Mouse (Mus musculus): ENCODE data around the gene Dctpp1. TPM values are rescaled to one million over a fixed set of nuclear protein-coding genes. Genes with fewer than 3 reads are reported as not detected.

Dctpp1 gene
- polyA plus RNA-seq, 1 experiment: 62.1 TPM

DNA sequence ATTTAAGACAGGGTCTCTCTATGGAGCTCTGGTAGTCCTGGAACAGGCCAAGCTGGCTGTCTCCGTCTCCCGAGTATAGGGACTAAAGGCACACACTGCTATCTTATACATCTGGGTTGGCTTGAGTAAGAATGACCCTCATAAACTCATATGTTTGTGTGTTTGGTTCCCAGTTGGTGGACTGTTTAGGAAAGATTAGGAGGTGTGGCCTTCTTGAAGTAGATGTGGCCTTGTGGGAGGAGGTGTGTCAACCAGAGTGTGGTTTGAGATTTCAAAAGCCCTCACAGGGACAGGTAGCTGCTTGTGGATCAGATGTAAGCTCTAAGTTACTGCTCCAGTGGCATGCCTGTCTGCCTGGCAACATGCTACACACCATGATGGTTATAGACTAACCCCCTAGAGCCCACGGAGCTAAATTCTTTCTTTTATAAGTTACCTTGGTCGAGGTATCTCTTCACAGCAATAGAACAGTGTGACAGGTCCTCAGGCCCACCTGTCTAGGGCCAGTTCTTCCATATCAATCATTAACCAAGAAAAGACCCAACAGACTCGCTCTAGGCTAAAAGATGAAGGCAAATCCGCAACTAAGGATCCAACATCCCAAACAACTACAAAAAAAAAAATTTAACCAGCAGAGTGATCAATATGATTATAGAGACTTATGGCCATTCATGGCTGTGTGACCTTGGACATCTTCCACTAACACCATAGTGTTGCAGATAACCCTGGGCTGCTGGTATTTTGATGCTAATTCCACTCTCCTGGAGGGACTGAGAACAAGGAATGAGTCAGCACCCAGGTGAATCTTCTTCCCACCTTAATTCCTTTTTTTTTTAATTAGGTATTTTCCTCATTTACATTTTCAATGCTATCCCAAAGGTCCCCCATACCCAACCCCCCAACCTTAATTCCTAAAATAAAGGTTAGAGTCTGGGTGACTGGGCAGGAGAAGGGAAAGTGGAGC is 36.7 kb downstream of the Dctpp1 start:
- Histone ChIP-seq H3K27ac (ENCODE audit: insufficient read depth, low read depth, low read length) (no peak overlapping the region), H3K27me3 (ENCODE audit: control insufficient read depth, insufficient read depth, low read length) (no peaks in the 10 kb centered on the region), H3K4me3 (ENCODE audit: low read depth, low read length) (no peak overlapping the region), H3K4me1 (ENCODE audit: control insufficient read depth, insufficient read depth, insufficient read length, low read length) (peaks cover 5% of the 10 kb centered on the region; the same call in 1 of the 2 replicates), H3K36me3 (ENCODE audit: control insufficient read depth, insufficient read depth, low read length) (no peaks in the 10 kb centered on the region)
- WGBS: 73% methylated on average over 6 of the region's 6 CpGs
- TF ChIP-seq CTCF (IDR thresholded peaks at IDR 0.05; ENCODE audit: extremely low read depth, insufficient read length, insufficient replicate concordance, low read depth, low read length) (no peak), POLR2A (IDR thresholded peaks at IDR 0.05; ENCODE audit: low read depth, low read length) (no peak)

DNA sequence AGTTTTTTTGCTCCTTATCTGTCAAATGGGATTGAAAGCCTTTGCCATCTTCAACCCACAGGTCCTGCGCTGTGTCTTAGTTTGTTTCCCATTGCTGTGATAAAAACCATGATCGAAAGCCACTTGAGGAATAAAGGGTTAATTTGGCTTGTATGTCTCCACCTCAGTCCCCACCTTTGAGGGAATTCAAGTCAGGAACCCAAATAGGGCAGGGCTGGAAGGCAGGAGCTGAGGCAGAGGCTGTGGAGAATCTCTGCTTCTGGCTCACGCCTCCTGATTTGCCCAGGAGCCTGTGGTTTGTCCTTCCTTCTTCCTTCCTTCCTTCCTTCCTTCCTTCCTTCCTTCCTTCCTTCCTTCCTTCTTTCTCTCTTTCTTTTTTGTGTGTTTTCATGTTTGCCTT is 37.4 kb downstream of the Dctpp1 start:
- no peaks in the 10 kb centered on the region for H3K27me3 ChIP-seq (ENCODE audit: control insufficient read depth, insufficient read depth, low read length)
- 98% methylated on average over 3 of the region's 3 CpGs for WGBS
- no peaks in the 10 kb centered on the region for H3K36me3 ChIP-seq (ENCODE audit: control insufficient read depth, insufficient read depth, low read length)
- no peak overlapping the region for H3K4me3 ChIP-seq (ENCODE audit: low read depth, low read length)
- H3K4me1 ChIP-seq (ENCODE audit: control insufficient read depth, insufficient read depth, insufficient read length, low read length): peaks cover 5% of the 10 kb centered on the region; the same call in 1 of the 2 replicates
- TF ChIP-seq CTCF (IDR thresholded peaks at IDR 0.05; ENCODE audit: extremely low read depth, insufficient read length, insufficient replicate concordance, low read depth, low read length): no peak
- no peak for TF ChIP-seq POLR2A (IDR thresholded peaks at IDR 0.05; ENCODE audit: low read depth, low read length)
- H3K27ac ChIP-seq (ENCODE audit: insufficient read depth, low read depth, low read length): no peak overlapping the region

DNA sequence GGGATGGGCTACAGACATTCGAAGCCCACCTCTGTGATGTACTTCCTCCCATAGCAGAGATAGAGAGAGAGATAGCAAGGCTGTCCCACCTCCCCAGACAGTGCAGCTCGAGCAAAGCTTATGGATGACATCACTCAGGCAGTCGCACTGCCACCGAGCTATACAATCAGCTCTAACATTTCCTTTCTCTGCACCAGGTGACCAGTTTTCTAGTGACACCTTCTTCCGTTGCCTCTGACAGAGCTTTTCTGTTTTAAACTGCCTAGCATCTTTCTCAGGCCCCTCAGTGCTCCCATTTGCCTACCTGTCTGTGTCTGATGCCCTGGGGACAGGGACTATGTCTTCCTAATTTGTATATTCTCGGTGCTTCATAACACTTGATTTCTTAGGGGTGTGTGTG is 40.1 kb downstream of the Dctpp1 start:
- no peak overlapping the region for H3K4me3 ChIP-seq (ENCODE audit: low read depth, low read length)
- H3K27me3 ChIP-seq (ENCODE audit: control insufficient read depth, insufficient read depth, low read length): no peaks in the 10 kb centered on the region
- H3K4me1 ChIP-seq (ENCODE audit: control insufficient read depth, insufficient read depth, insufficient read length, low read length): peaks cover 2% of the 10 kb centered on the region; the same call in 1 of the 2 replicates
- no peaks in the 10 kb centered on the region for H3K36me3 ChIP-seq (ENCODE audit: control insufficient read depth, insufficient read depth, low read length)
- H3K27ac ChIP-seq (ENCODE audit: insufficient read depth, low read depth, low read length): no peak overlapping the region
- WGBS: 61% methylated on average over 6 of the region's 6 CpGs
- TF ChIP-seq CTCF (IDR thresholded peaks at IDR 0.05; ENCODE audit: extremely low read depth, insufficient read length, insufficient replicate concordance, low read depth, low read length) (no peak), POLR2A (IDR thresholded peaks at IDR 0.05; ENCODE audit: low read depth, low read length) (no peak)

DNA sequence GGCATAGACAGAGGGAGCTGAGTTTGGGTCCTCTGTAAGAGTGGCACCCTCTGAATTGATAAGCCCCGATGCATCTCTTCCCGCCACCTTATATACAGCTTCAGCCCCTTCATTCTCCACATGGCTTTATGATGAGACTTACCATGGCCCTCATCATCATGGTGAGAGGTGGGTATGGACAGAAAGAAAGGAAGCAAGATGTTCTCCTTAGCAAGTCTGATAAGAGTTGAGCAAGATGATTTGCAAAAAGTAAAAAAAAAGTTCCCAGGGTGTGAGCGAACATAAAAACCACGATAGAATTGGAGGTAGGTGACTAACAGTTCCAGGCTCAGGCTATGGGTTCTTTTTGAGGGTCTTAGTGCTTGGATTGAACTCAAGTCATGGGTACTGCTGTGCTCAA is 41.8 kb downstream of the Dctpp1 start:
- no peaks in the 10 kb centered on the region for H3K27me3 ChIP-seq (ENCODE audit: control insufficient read depth, insufficient read depth, low read length)
- WGBS: 81% methylated on average over 4 of the region's 4 CpGs
- peaks cover 2% of the 10 kb centered on the region; the same call in 1 of the 2 replicates for H3K4me1 ChIP-seq (ENCODE audit: control insufficient read depth, insufficient read depth, insufficient read length, low read length)
- H3K27ac ChIP-seq (ENCODE audit: insufficient read depth, low read depth, low read length): peak overlapping the region; percentile 60
- no peaks in the 10 kb centered on the region for H3K36me3 ChIP-seq (ENCODE audit: control insufficient read depth, insufficient read depth, low read length)
- H3K4me3 ChIP-seq (ENCODE audit: low read depth, low read length): peak overlapping the region; percentile 22; the same call in 1 of the 2 replicates
- TF ChIP-seq CTCF (IDR thresholded peaks at IDR 0.05; ENCODE audit: extremely low read depth, insufficient read length, insufficient replicate concordance, low read depth, low read length) (no peak), POLR2A (IDR thresholded peaks at IDR 0.05; ENCODE audit: low read depth, low read length) (no peak)

DNA sequence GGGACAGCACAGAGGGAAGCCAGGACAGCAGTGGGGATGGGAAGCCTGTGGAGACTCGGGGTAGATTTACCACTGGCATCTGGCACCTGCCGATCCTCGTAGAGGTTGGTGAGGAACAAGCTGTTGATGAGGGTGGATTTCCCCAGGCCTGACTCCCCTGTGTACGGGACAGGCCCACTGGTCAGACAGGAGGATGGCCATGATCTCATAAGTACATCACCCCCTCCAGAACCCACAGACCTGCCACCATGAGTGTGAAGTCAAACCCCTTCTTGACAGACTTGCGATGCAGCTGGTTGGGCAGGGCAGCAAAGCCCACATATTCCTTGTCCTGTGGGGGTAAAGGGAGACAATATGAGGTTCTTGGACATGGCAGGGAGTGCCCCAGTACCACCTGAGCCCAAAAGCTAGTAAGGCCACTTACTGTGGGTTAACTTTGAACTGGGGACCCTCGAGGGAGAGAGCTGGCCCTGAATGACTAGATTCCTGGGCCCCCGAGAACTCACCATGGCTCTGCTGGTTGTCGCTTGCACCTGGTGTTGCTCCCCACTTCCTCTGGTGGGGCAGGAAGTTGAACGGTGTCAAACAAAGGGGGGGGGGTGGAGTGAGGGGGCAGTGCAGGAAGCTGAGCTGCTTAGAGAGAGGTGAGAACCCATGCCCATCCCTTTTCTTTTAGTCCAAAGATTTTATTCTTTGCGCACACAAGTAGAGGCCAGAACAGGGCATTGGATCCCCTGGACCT is 42.4 kb downstream of the Dctpp1 start:
- Histone ChIP-seq H3K4me3 (ENCODE audit: low read depth, low read length) (peak overlapping the region; percentile 56), H3K4me1 (ENCODE audit: control insufficient read depth, insufficient read depth, insufficient read length, low read length) (peaks cover 2% of the 10 kb centered on the region; the same call in 1 of the 2 replicates)

DNA sequence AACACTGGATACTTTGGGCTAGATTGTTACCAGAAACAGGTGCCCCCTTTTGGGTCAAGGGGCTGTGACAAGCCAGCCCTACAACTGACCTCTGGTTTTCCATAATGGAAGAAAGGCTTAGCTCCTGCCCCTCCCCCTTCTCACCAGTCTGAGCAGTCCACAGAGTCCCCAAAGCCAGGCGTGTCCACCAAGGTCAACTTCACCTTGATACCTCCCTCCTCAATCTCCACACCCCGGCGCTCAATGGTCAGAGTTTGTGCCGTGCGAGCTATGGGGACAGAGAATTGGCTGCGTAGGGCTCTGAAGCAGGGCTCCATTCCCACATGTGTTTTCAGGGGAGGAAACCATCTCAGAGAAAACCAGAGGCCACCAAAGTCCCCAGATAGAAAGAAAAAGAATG is 43.0 kb downstream of the Dctpp1 start:
- H3K27ac ChIP-seq (ENCODE audit: insufficient read depth, low read depth, low read length): peak overlapping the region; percentile 81; the same call in 1 of the 2 replicates
- no peaks in the 10 kb centered on the region for H3K36me3 ChIP-seq (ENCODE audit: control insufficient read depth, insufficient read depth, low read length)
- H3K27me3 ChIP-seq (ENCODE audit: control insufficient read depth, insufficient read depth, low read length): no peaks in the 10 kb centered on the region
- peak overlapping the region; percentile 56 for H3K4me3 ChIP-seq (ENCODE audit: low read depth, low read length)
- 77% methylated on average over 6 of the region's 6 CpGs for WGBS
- H3K4me1 ChIP-seq (ENCODE audit: control insufficient read depth, insufficient read depth, insufficient read length, low read length): peaks cover 2% of the 10 kb centered on the region; the same call in 1 of the 2 replicates
- TF ChIP-seq CTCF (IDR thresholded peaks at IDR 0.05; ENCODE audit: extremely low read depth, insufficient read length, insufficient replicate concordance, low read depth, low read length) (no peak), POLR2A (IDR thresholded peaks at IDR 0.05; ENCODE audit: low read depth, low read length) (no peak)

More for the DNA sequence above, 42.4 kb downstream of the Dctpp1 start:
- Histone ChIP-seq H3K36me3 (ENCODE audit: control insufficient read depth, insufficient read depth, low read length) (no peaks in the 10 kb centered on the region), H3K27me3 (ENCODE audit: control insufficient read depth, insufficient read depth, low read length) (no peaks in the 10 kb centered on the region), H3K27ac (ENCODE audit: insufficient read depth, low read depth, low read length) (peak overlapping the region; percentile 81)
- 64% methylated on average over 10 of the region's 10 CpGs for WGBS
- TF ChIP-seq POLR2A (IDR thresholded peaks at IDR 0.05; ENCODE audit: low read depth, low read length) (no peak; the same call in 1 of the 2 replicates), CTCF (IDR thresholded peaks at IDR 0.05; ENCODE audit: extremely low read depth, insufficient read length, insufficient replicate concordance, low read depth, low read length) (no peak)
